8 mouse cellular contexts compared by ENCODE assay signal in the genomic region with DNA sequence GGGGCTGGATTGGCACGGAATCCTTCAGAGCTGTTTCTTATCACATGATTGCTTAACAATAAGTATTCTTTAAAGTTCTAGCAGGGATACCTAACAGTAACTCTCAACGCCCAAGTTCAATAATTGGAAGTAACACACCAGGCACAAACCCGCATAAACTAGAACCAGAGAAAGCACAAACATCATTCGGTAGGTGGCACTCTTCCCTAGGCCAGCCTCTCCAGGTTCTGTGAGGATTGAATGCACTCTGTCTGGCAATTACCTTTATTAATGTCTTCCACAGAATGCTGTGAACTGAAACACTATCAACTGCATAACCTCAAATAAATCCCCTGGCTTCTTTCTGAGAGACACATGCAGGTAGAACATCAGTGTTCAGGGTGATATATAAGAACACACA.
DNase-seq lines count a peak whose midpoint lies in the region; ATAC-seq and TF ChIP-seq lines count a peak whose summit lies in the region.
"Had no signal": no experiment of that assay in that cellular context is flagged by ENCODE, and none has a peak within 500 bp of the region (broad histone marks: within the 10 kb centered on the region; RNA-seq: fewer than 3 reads in every experiment).

No protein-coding gene starts in this region.

- 65% methylated on average over 4 of the region's 4 CpGs for WGBS in kidney, adult 2 months
- WGBS in kidney, embryonic 15.5 days, result 68% methylated on average over 4 of the region's 4 CpGs

- no peaks in the 10 kb centered on the region for H3K4me1 ChIP-seq in kidney, adult 2 months (ENCODE audit: control insufficient read depth, insufficient read depth, low read length)
- no peaks in the 10 kb centered on the region for H3K4me1 ChIP-seq in kidney, embryonic 15.5 days
- H3K4me1 ChIP-seq: stomach, embryonic 15.5 days had no signal

- H3K9ac ChIP-seq in kidney, embryonic 15.5 days, result no peak overlapping the region
- H3K9ac ChIP-seq: stomach, embryonic 15.5 days had no signal

- TF ChIP-seq POLR2A in kidney, adult 2 months (IDR thresholded peaks at IDR 0.05; ENCODE audit: low read depth, low read length), result no peak

- TF ChIP-seq CTCF in kidney, adult 2 months (conservative IDR thresholded peaks at IDR 0.05; ENCODE audit: insufficient read depth, insufficient read length, low read depth, low read length), result peak; percentile 58

- H3K9me3 ChIP-seq in kidney, embryonic 15.5 days (replicated peaks), result no peaks in the 10 kb centered on the region
- H3K9me3 ChIP-seq: stomach, embryonic 15.5 days had no signal

- no peak for ATAC-seq in kidney, embryonic 15.5 days (replicated peaks; ENCODE audit: low FRiP score)

- H3K27me3 ChIP-seq in kidney, adult 2 months (replicated peaks; ENCODE audit: control insufficient read depth, insufficient read depth, low read length), result no peaks in the 10 kb centered on the region
- no peaks in the 10 kb centered on the region for H3K27me3 ChIP-seq in kidney, embryonic 15.5 days
- H3K27me3 ChIP-seq: stomach, embryonic 15.5 days had no signal

- no peaks in the 10 kb centered on the region for H3K36me3 ChIP-seq in kidney, adult 2 months (ENCODE audit: control insufficient read depth, insufficient read depth, low read length)
- no peaks in the 10 kb centered on the region for H3K36me3 ChIP-seq in kidney, embryonic 15.5 days
- H3K36me3 ChIP-seq: stomach, embryonic 15.5 days had no signal

- H3K4me3 ChIP-seq in kidney, adult 2 months (ENCODE audit: insufficient read depth, low read depth, low read length), result no peak overlapping the region
- no peak overlapping the region for H3K4me3 ChIP-seq in kidney, embryonic 15.5 days (replicated peaks)
- H3K4me3 ChIP-seq: stomach, embryonic 15.5 days had no signal

- intact Hi-C loops in left cerebral cortex, postnatal 10 days (cut with DNase I), result no loop called here

- no peak overlapping the region for H3K4me2 ChIP-seq in kidney, embryonic 15.5 days
- H3K4me2 ChIP-seq: stomach, embryonic 15.5 days had no signal

- no peak overlapping the region for H3K27ac ChIP-seq in kidney, adult 2 months (ENCODE audit: insufficient read depth, low read depth, low read length)
- no peak overlapping the region for H3K27ac ChIP-seq in kidney, embryonic 15.5 days
- H3K27ac ChIP-seq: stomach, embryonic 15.5 days had no signal

- DNase-seq in kidney, adult 2 months, result peak; percentile 46
- peak; percentile 30 for DNase-seq in R1 (ENCODE audit: low read depth, low spot score)
- DNase-seq in cerebellum, postnatal 14 days, result peak; percentile 59
- DNase-seq in left cerebral cortex, postnatal 10 days (ENCODE audit: extremely low spot score in 1 of 2, low spot score in 2 of 2), result peak; percentile 24 to 25
- DNase-seq in urinary bladder, postnatal 25 days (ENCODE audit: low spot score), result no peak
- no peak for DNase-seq in lung, postnatal 25 days (ENCODE audit: low spot score)

Comparison
In these comparisons a context has a peak if more than half of its experiments do, and no peak if none do; other contexts are left out.
1. DNase-seq: peak in kidney, adult 2 months (single experiment), R1 (single experiment), cerebellum, postnatal 14 days (2 of 2) and left cerebral cortex, postnatal 10 days (2 of 2); none in urinary bladder, postnatal 25 days (single experiment) and lung, postnatal 25 days (single experiment).